Mouse (Mus musculus): Measurements from ENCODE around the gene Gm17268. TPM values are rescaled to one million over a fixed set of nuclear protein-coding genes. Genes with fewer than 3 reads are reported as not detected.

The Gm17268 gene
- polyA plus RNA-seq (2021), result not detected

DNA sequence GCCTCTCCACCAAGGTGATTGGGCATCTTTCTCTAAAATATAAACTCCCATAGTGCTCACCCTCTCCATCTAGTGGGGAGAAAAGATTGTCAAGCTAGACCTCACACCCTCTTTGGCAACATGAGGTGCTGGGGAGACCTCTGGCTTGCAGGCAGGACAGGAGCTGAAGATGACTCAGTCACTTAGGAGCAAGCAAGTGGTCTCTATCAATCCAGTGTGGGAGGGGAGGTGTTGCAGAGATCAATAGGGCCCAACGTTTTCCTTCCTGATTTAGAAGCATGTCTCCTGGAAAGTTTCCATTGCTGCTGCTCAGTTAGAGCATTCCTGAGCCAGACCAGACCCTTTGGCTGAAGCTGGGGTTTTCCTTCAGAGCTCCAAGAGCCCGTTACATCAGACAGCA, at the start of gene Gm17268:
Gene Gm17268 (minus strand): TSS at position 28 of the 400 bp plus-strand sequence.
- POLR2A ChIA-PET, result no interaction called here
- TF ChIP-seq CTCF (IDR thresholded peaks at IDR 0.05), result peak; percentile 55

DNA sequence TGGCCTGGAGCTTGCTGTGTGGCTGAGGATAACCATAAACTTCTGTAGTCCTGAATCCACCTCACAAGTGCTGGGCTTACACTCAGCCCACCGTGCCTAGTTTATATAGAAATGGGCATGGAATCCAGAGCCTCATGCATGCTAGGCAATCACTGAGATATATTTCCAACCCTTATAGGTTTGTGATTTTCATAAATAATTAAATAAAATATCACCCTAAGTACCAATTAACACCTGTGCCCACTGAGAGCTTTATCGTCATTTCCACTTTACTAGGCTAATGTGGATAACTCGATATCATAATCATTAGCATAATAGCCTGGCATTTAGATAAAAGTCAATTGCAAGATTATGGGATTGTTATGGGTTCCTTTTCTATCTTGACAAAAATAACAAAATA, 46.0 kb upstream of the Gm17268 start:
- in situ Hi-C loops (cut with MboI; ENCODE audit: low pct_unique_long_range_greater_than_20kb), result no loop called here
- POLR2A ChIA-PET, result no interaction called here

More for the DNA sequence above, at the start of gene Gm17268:
- CTCF ChIA-PET, result interaction anchor here (1.9 to 7.1 kb wide), 5 partner anchors 8 to 139 kb away, joined by 8 to 43 read pairs (median 8); no protein-coding TSS in a partner anchor
- ATAC-seq (no peak), DNase-seq (ENCODE audit: low read depth, low spot score) (no peak)
- in situ Hi-C loops (cut with MboI; ENCODE audit: low pct_unique_long_range_greater_than_20kb), result loop anchor here (25.0 kb wide), 1 partner anchor 824 kb away; the partner anchor contains the start of gene Rffl
- no peaks in the 10 kb centered on the region for H3K27me3 ChIP-seq

DNA sequence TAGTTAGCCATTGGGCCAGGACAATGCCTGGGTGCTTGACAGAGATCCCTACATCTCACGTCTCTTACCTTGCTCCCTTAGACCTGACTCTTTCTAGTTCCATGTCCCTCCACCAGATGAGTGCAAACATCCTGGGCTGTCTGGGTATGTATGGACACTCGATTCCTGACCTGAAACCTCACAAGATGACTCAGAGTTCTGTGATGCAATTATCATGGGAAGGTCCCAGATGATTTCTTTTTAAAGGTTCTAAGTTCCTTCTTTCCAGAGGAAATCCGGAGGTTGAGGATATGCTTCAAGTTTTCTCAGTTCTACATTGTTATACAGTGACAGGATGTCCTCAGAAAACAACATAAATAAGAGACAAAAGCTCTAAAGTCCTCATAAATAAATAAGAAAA, 42.5 kb upstream of the Gm17268 start:
- DNase-seq (ENCODE audit: low read depth, low spot score) (no peak), ATAC-seq (no peak)
- in situ Hi-C loops (cut with MboI; ENCODE audit: low pct_unique_long_range_greater_than_20kb), result no loop called here
- no peak for TF ChIP-seq CTCF (IDR thresholded peaks at IDR 0.05)
- no peaks in the 10 kb centered on the region for H3K27me3 ChIP-seq
- ChIA-PET POLR2A (no interaction called here), CTCF (no interaction called here)

More for the DNA sequence above, 46.0 kb upstream of the Gm17268 start:
- no peak for ATAC-seq
- peaks cover 16% of the 10 kb centered on the region for H3K27me3 ChIP-seq
- no peak for TF ChIP-seq CTCF (IDR thresholded peaks at IDR 0.05)
- no peak for DNase-seq (ENCODE audit: low read depth, low spot score)
- CTCF ChIA-PET, result interaction anchor here (1.1 to 1.2 kb wide), 2 partner anchors 36 to 89 kb away, joined by 3 read pairs; no protein-coding TSS in a partner anchor

DNA sequence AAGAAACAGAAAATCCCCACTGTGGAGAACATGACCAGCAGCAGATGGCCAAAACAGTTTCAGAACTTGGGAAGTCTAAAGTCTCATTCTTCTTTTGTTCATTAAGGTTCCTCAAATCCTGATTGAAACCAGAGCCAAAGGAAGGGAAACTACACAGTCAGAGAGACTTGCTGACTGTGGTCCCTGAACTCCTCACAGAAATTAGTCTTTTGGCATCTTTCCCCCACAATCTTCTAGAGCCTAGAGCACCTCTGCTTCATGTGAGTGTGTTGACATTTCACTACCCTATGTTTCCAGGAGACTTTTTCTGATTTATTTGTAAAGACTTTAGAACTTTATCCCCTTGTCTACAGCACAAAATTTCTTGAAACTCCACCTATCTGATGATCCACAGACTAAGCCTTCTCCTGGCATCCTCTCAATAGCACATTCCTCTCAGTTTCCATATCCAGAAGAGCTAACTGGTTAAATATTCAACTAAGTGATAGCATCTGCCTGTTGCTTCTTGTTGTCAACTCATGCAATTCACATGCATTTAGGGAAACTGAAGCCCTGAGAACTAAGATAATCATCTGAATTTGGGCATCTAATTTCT, 39.9 kb upstream of the Gm17268 start:
- ATAC-seq, result no peak
- CTCF ChIA-PET, result interaction anchor here (0.9 to 2.0 kb wide), 5 partner anchors 9 to 83 kb away, joined by 3 to 5 read pairs (median 4); no protein-coding TSS in a partner anchor
- POLR2A ChIA-PET, result interaction anchor here (0.8 kb wide), 1 partner anchor 17 kb away, joined by 3 read pairs; no protein-coding TSS in a partner anchor
- DNase-seq (ENCODE audit: low read depth, low spot score), result no peak
- no peak for TF ChIP-seq CTCF (IDR thresholded peaks at IDR 0.05)
- H3K27me3 ChIP-seq, result no peaks in the 10 kb centered on the region
- in situ Hi-C loops (cut with MboI; ENCODE audit: low pct_unique_long_range_greater_than_20kb), result no loop called here

DNA sequence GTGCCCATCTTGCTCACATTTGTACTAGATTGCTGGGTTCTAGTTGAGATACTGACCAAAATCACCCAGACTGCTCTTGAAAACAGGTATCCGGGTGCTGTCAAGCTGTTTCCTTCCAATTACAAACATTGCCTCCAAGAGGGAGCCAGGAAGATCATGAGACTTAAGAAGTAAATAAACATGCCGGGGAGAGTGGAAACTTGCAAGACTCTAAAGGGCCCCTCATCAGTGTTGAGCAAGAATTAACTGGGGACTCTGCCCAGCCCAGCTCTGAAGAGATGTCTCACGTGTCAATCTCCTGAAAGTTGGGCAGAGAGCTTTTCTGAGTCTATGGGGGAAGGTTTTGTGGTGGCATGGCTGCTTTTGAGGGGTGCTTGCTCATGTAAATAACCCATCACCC, 38.7 kb upstream of the Gm17268 start:
- ChIA-PET POLR2A (interaction anchor here (0.8 kb wide), 1 partner anchor 18 kb away, joined by 3 read pairs; no protein-coding TSS in a partner anchor), CTCF (interaction anchor here (0.9 to 2.0 kb wide), 3 partner anchors 10 to 81 kb away, joined by 3 to 5 read pairs (median 4); no protein-coding TSS in a partner anchor)
- TF ChIP-seq CTCF (IDR thresholded peaks at IDR 0.05), result no peak
- no peaks in the 10 kb centered on the region for H3K27me3 ChIP-seq
- ATAC-seq, result no peak
- no peak for DNase-seq (ENCODE audit: low read depth, low spot score)
- in situ Hi-C loops (cut with MboI; ENCODE audit: low pct_unique_long_range_greater_than_20kb), result no loop called here

DNA sequence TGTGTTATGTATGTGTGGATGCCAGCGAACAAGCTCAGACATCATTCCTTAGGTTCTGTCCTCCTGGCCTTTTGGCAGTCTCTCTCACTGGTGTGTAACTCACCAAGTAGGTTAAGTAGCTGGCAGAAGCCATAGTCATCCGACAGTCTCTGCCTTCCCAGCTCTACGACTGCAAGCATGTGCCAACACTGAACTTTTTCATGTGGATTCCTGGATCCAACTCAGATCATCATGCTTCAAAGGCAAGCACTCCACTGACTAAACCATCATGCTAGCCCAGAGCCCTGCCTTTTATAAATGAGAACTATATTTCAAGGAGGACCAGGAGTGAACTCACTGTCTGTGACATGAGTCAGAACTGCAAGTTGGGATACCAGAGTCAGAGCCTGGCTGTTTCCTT, 35.3 kb upstream of the Gm17268 start:
- CTCF ChIA-PET, result interaction anchor here (0.8 to 2.5 kb wide), 2 partner anchors 78 to 101 kb away, joined by 3 to 7 read pairs; no protein-coding TSS in a partner anchor

DNA sequence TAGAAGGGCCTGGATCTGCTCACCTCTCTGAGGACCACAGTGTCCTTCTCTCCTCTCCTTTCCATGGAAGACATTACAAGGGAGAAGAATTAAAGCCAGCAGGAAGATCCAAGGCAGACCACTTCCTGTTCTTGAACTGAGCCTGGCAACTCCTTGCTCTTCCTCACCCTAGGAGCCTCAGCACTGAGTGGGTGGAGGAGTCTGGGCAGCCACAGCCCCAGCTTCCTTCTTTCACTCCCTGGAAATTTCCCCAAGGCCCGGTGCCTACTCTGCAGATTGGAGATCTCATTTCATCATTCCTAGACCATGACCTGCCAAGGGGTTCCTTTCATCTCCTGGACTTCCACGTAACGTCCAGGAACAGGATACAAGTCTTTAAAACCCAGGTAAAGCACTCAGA, 34.6 kb upstream of the Gm17268 start:
- TF ChIP-seq CTCF (IDR thresholded peaks at IDR 0.05), result no peak
- in situ Hi-C loops (cut with MboI; ENCODE audit: low pct_unique_long_range_greater_than_20kb), result no loop called here
- ChIA-PET CTCF (interaction anchor here (0.8 to 2.5 kb wide), 3 partner anchors 77 to 109 kb away, joined by 3 to 7 read pairs (median 3); no protein-coding TSS in a partner anchor), POLR2A (no interaction called here)
- H3K27me3 ChIP-seq, result no peaks in the 10 kb centered on the region
- ATAC-seq (no peak), DNase-seq (ENCODE audit: low read depth, low spot score) (no peak)

More for the DNA sequence above, 35.3 kb upstream of the Gm17268 start:
- POLR2A ChIA-PET, result no interaction called here
- H3K27me3 ChIP-seq, result no peaks in the 10 kb centered on the region
- no peak for TF ChIP-seq CTCF (IDR thresholded peaks at IDR 0.05)
- in situ Hi-C loops (cut with MboI; ENCODE audit: low pct_unique_long_range_greater_than_20kb), result no loop called here
- DNase-seq (ENCODE audit: low read depth, low spot score), result peak; percentile 19
- ATAC-seq, result peak; percentile 56

DNA sequence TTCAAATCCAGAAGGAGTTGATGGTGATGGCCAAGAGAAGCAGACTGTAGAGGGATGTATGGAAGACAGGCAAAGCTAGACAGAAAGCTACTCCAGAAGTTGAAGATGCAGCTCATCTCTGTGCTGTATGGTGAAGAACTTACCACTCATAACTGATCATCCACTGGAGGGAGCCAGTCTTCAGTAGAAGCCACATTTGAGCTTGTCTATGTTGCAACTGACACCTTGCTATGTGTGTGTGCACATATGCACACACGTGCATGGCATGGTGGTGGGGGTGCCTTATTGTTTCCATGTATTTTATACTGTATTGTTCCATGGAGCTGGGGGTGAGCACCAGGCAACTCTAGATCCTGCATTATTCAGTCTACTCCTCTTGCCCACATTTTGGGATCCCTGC, 34.0 kb upstream of the Gm17268 start:
- H3K27me3 ChIP-seq, result no peaks in the 10 kb centered on the region
- in situ Hi-C loops (cut with MboI; ENCODE audit: low pct_unique_long_range_greater_than_20kb), result no loop called here
- peak; percentile 36 for TF ChIP-seq CTCF (IDR thresholded peaks at IDR 0.05)
- ChIA-PET POLR2A (no interaction called here), CTCF (interaction anchor here (1.2 to 2.5 kb wide), 3 partner anchors 77 to 110 kb away, joined by 3 to 7 read pairs (median 4); no protein-coding TSS in a partner anchor)
- DNase-seq (ENCODE audit: low read depth, low spot score), result no peak
- no peak for ATAC-seq

DNA sequence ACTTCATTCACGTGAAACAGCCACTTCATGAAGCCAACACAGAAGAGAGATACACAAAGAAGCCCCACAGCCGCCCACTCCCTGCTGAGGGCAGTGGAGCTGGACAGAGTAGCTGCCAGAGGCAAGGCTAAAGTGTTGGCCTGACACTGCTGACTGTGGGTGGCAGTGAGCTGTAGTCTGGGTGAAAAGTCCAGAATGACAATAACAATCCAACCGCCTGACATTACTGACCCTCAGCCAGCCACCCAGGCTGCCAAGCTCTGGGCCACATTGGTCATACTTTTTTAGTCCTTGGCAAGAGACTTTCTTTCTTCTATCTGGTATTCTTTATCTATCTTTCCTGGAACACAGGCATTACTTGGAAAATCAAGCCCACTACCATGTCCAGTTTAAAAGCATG, 32.7 kb upstream of the Gm17268 start:
- no peak for DNase-seq (ENCODE audit: low read depth, low spot score)
- POLR2A ChIA-PET, result interaction anchor here (1.2 kb wide), 1 partner anchor 101 kb away, joined by 4 read pairs; no protein-coding TSS in a partner anchor
- no peak for ATAC-seq
- CTCF ChIA-PET, result interaction anchor here (1.1 to 2.0 kb wide), 4 partner anchors 11 to 106 kb away, joined by 3 to 4 read pairs (median 4); no protein-coding TSS in a partner anchor
- TF ChIP-seq CTCF (IDR thresholded peaks at IDR 0.05), result no peak
- in situ Hi-C loops (cut with MboI; ENCODE audit: low pct_unique_long_range_greater_than_20kb), result no loop called here
- no peaks in the 10 kb centered on the region for H3K27me3 ChIP-seq

DNA sequence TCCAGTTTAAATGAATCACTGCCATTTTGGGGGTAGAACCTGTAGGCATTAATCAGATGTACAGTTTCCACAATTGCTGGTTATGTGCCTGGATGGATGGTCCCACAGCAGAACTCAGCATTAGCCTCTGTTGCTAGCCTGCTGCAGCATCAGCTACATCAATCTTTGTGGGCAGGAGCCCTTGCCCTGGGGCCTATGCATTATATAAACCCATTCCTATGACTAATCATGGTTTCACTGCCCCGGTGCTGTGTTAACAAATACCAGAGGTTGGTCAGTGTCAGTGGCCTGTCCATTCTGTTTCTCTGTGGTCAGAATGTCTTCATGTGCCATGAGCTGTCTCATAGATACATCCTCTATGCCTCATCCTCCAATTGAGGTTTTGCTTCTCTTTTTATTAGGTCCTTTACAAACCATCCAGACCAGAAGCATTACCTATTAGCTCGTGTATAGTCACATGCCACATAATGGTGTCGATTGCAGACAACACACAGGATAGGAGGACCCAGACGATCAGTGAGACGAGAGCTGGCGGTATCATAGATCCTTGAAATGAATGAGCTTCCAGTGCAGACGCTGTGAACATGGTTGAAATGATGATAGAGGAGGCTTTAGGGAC, 28.7 kb upstream of the Gm17268 start:
- peak; percentile 81 for ATAC-seq
- DNase-seq (ENCODE audit: low read depth, low spot score), result no peak
- TF ChIP-seq CTCF (IDR thresholded peaks at IDR 0.05), result no peak
- ChIA-PET POLR2A (no interaction called here), CTCF (interaction anchor here (0.7 to 1.3 kb wide), 2 partner anchors 10 to 107 kb away, joined by 3 to 6 read pairs; no protein-coding TSS in a partner anchor)
- in situ Hi-C loops (cut with MboI; ENCODE audit: low pct_unique_long_range_greater_than_20kb), result no loop called here
- H3K27me3 ChIP-seq, result no peaks in the 10 kb centered on the region

DNA sequence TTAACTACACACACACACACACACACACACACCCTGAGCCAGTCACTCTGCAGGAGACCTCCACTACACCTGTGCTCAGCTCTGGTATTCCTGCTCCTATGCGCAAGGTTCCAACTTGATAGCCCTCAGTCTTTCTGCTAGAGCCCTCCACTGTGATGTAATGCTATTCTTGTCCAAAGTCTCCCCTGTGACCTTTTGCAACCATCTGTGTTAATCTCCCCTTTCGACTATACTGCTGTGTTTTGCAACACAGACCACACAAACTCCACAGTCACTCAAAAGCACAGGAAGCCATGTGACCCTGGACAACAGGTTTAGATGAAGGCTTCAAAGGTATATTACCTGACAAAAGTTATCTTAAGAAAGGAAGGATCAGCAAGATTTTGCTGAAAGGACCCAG, 25.1 kb upstream of the Gm17268 start:
- CTCF ChIA-PET, result no interaction called here
- ATAC-seq, result no peak
- no peak for DNase-seq (ENCODE audit: low read depth, low spot score)
- in situ Hi-C loops (cut with MboI; ENCODE audit: low pct_unique_long_range_greater_than_20kb), result no loop called here
- POLR2A ChIA-PET, result no interaction called here
- H3K27me3 ChIP-seq, result peaks cover 9% of the 10 kb centered on the region
- no peak for TF ChIP-seq CTCF (IDR thresholded peaks at IDR 0.05)
